In the genomic region with DNA sequence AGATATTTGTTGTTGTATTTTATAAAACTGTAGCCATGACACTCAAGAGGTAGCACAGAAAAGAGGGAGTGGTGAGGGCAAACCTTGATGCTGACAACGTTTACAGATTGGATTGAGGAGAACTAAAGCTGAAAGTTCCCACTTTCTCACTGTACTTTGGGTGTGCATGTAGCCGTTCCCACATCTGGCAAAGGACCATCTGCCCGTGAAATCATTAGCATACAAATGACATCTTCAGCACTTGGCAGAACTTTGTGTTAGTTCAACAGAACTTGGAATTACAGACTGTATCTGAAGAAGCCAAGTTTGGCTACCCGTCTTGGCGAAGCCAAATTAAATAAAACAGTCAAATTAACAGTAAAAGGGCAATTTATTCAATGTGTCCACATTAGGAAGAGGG, we compare ENCODE assay signal across 13 mouse cellular contexts.
DNase-seq lines count a peak whose midpoint lies in the region; ATAC-seq and TF ChIP-seq lines count a peak whose summit lies in the region.
"Had no signal": no experiment of that assay in that cellular context is flagged by ENCODE, and none has a peak within 500 bp of the region (broad histone marks: within the 10 kb centered on the region; RNA-seq: fewer than 3 reads in every experiment).

No protein-coding gene starts in this region.

- intact Hi-C loops in left cerebral cortex, postnatal 4 days (cut with DNase I): no loop called here
- intact Hi-C loops in gastrocnemius, adult 2 months (cut with DNase I): no loop called here

- DNase-seq in frontal cortex, postnatal 14 days (ENCODE audit: low spot score in 2 of 2): no peak
- peak; percentile 19 for DNase-seq in left cerebral cortex, postnatal 4 days
- no peak for DNase-seq in left cerebral cortex, adult 8-10 months (ENCODE audit: low spot score in 2 of 2)
- peak; percentile 34 for DNase-seq in gastrocnemius, adult 2 months
- peak; percentile 30 for DNase-seq in kidney, adult 9 months
- no peak for DNase-seq in layer of hippocampus, adult 2 months (ENCODE audit: low spot score in 2 of 2)
- no peak for DNase-seq in right cerebral cortex, postnatal 4 days
- DNase-seq: spleen, adult 18-20 months; thymus, adult 18-20 months had no signal

- no peak overlapping the region for H3K4me3 ChIP-seq in gastrocnemius, adult 2 months
- no peak overlapping the region for H3K4me3 ChIP-seq in layer of hippocampus, adult 2 months
- H3K4me3 ChIP-seq: erythroblast, embryonic 14.5 days had no signal

- peak; percentile 25; the same call in 1 of the 2 replicates for ATAC-seq in frontal cortex, adult (ENCODE audit: low TSS enrichment)
- ATAC-seq: activated CD4-positive, CD25-positive, alpha-beta regulatory T cell, adult 4 months had no signal

- no peak overlapping the region for H3K27ac ChIP-seq in gastrocnemius, adult 2 months
- H3K27ac ChIP-seq in layer of hippocampus, adult 2 months: no peak overlapping the region
- H3K27ac ChIP-seq: liver, embryonic 14.5 days had no signal

- TF ChIP-seq CTCF in gastrocnemius, adult 2 months (IDR thresholded peaks at IDR 0.05): no peak
- TF ChIP-seq CTCF in layer of hippocampus, adult 2 months (conservative IDR thresholded peaks at IDR 0.05): no peak

Comparison
In these comparisons a context has a peak if more than half of its experiments do, and no peak if none do; other contexts are left out.
1. DNase-seq: peak in left cerebral cortex, postnatal 4 days (single experiment), gastrocnemius, adult 2 months (single experiment) and kidney, adult 9 months (single experiment); none in frontal cortex, postnatal 14 days (0 of 2), left cerebral cortex, adult 8-10 months (0 of 2), layer of hippocampus, adult 2 months (0 of 2) and right cerebral cortex, postnatal 4 days (single experiment).